Mouse (Mus musculus) cerebellum, adult 2 months (tissue): ENCODE measurements at regions not wholly inside any gene's neighbourhood (a gene's known extent, or its start where the extent isn't known, plus 50 kb on each side); places are given as distances from the start of the nearest gene placed in this dataset.

Experiments used
- CTCF ChIP-seq: fragments of 200-500 bp; IDR thresholded peaks from 2 replicates; pipeline ENCODE4 v1.5.1; 2011; ENCODE audit warnings: low read depth, mild to moderate bottlenecking, control low read depth, low read length, moderate library complexity, borderline replicate concordance; ENCODE audit not compliant: insufficient read depth
- POLR2A ChIP-seq: fragments of 200-500 bp; IDR thresholded peaks from 2 replicates; pipeline ENCODE4 v1.6.1; 2011; ENCODE audit warnings: low read length, control low read depth, borderline replicate concordance; ENCODE audit not compliant: insufficient read depth

DNA sequence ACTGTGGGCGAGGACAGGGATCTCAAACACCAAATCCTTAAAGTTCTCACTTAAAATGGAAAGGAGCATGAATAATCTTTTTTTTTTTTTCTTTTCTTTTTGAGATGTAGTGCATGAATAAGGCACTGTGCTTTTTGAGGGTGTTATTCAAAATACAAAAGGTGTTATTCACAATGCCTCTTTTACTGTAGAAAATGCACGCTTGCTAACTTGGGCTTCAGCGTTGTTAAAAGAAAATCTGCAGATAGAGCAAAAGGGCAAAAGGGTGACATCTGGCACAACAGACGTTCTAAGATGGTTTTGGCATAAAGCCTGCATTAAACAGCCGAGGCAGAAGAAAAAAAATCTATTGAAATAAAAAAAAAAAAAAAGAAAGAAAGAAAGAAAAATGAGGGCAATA, 651.5 kb upstream of the Lrrn3 start:
- TF ChIP-seq CTCF (no peak), POLR2A (no peak)
